Mouse (Mus musculus) bone marrow macrophage, adult 2 months (primary cell): ENCODE measurements around the gene Kcnj9.

Experiments used
- CTCF ChIP-seq: IDR thresholded peaks from 2 replicates; pipeline ENCODE4 v1.5.1; 2012; ENCODE audit warnings: low read depth, mild to moderate bottlenecking, low read length, moderate library complexity
- POLR2A ChIP-seq: IDR thresholded peaks from 2 replicates; pipeline ENCODE4 v1.6.1; 2012; ENCODE audit warnings: mild to moderate bottlenecking, low read depth, low read length, borderline replicate concordance

DNA sequence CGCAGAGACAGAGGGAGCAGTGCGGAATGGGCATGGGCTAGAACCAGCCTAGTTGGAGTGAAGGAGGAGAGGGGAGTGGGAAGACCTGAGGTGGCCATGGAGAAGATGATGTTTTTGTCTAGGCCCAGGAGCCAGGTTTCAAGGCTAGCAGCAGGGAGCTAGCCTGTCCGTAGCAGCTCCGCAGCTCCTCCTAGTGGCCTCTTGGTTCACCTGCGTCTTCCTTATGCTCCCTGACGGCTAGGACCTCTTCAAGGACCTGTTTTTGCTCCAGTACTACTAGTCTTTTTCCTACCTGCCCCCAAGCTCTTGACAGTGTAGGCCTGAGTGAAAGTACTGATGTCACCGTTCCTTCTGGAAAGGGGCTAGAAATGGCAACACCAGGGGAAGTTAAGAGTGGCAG lies 4.4 kb downstream of the Kcnj9 start:
- TF ChIP-seq CTCF (peak; percentile 86), POLR2A (no peak)
